Mouse (Mus musculus): ENCODE data around the gene Sprr2k.

DNA sequence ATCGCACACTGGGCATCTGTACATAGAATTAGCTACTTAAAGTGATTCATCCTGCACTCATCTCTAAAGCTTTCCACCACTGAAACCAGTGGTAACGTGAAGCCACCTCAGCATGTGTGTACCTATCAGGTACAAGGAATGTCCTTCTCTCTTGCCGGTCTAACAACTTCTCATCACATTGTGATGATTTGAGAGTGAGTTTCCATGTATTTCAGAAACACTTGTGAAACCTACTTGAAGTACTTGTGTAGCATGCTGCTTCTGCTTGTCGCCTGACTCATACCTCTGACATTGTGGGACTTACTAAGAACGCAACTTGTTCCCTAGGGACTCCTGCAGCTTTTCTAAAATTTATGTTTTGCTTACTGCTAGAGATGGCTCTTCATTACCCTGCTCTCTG, 22.8 kb downstream of the Sprr2k start:
- TF ChIP-seq CTCF (IDR thresholded peaks at IDR 0.05; ENCODE audit: extremely low read depth, insufficient read length, insufficient replicate concordance, low read depth, low read length) (no peak), POLR2A (IDR thresholded peaks at IDR 0.05; ENCODE audit: low read depth, low read length) (no peak)

All from small intestine, adult 2 months (tissue).